Mouse (Mus musculus): ENCODE measurements around the gene B3galt4.

- TF ChIP-seq CTCF (conservative IDR thresholded peaks at IDR 0.05; ENCODE audit: low read length) (no peak), POU5F1 (IDR thresholded peaks at IDR 0.05; ENCODE audit: borderline replicate concordance, low read length) (no peak)
Observed at GRCm38 (mm10) chr17:33909077-33909868, 42.0 kb downstream of the B3galt4 start, which contains the start of gene Daxx.

All from E14TG2a.4 (cell line).